Mouse (Mus musculus) kidney, postnatal 25 days (tissue): Measurements from ENCODE around the gene Cdc42se2.

Experiments
- DNase-seq, 2 experiments: peaks; one replicate each; pipeline ENCODE4 v3.0.0; 2021; ENCODE audit warnings: mixed read lengths in 2 of 2

The Cdc42se2 gene

GRCm38 (mm10) chr11:54787488-54788474 is at the start of gene Cdc42se2:
Gene Cdc42se2, minus strand, starts transcription at chr11:54787675.
- DNase-seq, result peak; percentile 97

GRCm38 (mm10) chr11:54836106-54836505 is 48.6 kb upstream of the Cdc42se2 start:
- peak; percentile 60 to 63 for DNase-seq

- no peak for DNase-seq
These were observed 47.1 kb upstream of the Cdc42se2 start for GRCm38 (mm10) chr11:54834596-54834995.

DNA sequence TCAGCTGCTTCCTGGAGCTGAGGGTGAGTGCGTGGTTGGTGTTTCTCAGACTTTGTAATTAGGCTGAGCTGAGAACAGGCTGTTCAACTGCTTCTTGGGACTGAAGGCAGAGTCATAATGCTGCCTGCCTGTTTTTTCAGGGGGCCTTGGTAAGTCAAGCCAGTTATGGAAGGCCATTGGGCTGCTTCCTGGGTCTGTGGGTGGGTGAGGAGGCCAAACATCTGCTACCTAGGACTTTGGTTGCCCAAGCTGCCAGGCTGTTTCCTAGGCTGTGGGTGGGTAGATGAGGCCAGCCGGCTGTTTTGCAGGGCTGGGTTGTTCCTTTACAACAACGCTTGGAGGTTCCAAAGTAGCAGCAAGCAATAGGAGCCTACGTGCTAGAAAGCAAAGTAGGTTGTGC is 46.4 kb upstream of the Cdc42se2 start:
- DNase-seq, result no peak

- DNase-seq, result no peak
These were observed 39.3 kb upstream of the Cdc42se2 start for GRCm38 (mm10) chr11:54826819-54827218.

DNA sequence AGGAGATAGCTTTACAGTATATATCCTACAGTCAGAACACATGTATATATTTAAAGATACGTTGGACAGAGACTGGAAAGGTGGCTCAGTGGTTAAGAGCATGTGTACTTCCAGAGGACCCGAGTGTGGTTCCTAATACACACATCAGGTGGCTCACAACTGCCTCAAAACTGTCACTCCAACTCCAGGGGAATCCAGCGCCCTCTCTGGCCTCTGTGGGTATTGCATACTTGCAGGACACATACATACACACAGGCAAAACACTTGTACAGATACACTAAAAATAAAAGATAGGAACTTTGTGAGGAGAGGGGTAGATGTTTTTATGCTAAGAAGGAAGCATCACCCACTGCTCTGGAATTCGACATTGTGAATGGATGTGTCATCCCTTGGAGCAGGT is 38.3 kb upstream of the Cdc42se2 start:
- no peak for DNase-seq

DNA sequence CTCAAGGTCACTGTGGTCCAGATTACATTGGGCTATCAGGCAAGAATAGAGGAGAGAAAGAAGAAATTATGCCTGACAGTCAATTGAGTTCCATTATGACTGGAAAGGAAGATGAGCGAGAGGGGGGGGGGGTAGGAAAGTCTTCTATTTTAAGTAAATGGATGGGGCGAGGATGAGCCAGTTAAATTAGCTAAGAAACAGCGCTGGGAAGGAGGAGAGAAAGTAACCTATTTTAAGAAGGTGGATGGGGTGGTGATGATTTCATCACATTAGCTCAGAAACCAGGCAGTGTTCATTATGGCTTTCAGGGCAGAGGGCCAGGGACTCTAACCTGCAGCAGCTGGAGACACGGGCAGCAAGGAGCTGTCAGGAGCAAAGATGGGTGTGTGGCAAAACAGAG is 36.0 kb upstream of the Cdc42se2 start:
- no peak for DNase-seq

GRCm38 (mm10) chr11:54819489-54819888 is 32.0 kb upstream of the Cdc42se2 start:
- DNase-seq, result no peak

- DNase-seq, result no peak
These were observed 30.0 kb upstream of the Cdc42se2 start for GRCm38 (mm10) chr11:54817449-54817848.

DNA sequence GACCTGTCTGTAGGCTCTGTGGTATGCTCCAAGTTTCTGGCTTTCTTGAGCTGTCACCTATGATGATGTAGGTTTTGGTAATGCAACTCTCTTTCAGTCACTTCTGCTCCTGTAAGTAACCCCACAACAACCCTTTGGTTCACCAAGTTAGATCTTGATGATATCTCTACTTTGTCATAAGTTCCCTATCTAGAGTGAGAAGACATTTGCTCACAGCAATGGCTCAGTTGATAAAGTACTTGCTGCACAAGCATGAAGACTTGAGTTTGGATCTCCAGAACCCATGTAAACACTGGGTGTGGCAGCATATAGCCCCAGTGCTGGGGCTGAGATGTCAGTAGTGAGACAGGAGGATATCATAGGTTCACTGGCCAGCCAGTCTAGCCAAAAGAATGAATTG is 28.2 kb upstream of the Cdc42se2 start:
- DNase-seq, result no peak

GRCm38 (mm10) chr11:54812812-54813516 is 25.5 kb upstream of the Cdc42se2 start:
- DNase-seq, result no peak

- no peak for DNase-seq
These were observed 24.8 kb upstream of the Cdc42se2 start for GRCm38 (mm10) chr11:54812314-54812713.

DNA sequence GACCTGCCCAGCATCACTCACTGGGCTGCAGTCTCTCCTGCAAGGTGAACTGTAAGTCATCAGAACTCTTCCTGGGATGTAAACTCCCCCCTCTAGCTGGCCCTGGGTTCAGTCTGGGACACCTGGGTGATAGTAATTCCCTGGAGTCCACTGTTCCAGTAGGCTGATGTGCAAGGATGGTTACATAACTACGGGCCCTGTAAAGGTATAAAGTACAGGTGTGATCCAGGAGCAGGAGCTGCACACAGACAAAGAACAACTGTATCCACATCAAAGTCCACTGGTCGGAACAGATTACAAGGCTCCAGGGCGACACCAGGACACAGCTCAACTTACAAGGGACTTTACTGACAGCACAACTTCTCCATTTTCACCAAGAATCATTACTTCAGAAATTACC is 23.6 kb upstream of the Cdc42se2 start:
- no peak for DNase-seq

GRCm38 (mm10) chr11:54809582-54809981 is 22.1 kb upstream of the Cdc42se2 start:
- DNase-seq, result no peak

DNA sequence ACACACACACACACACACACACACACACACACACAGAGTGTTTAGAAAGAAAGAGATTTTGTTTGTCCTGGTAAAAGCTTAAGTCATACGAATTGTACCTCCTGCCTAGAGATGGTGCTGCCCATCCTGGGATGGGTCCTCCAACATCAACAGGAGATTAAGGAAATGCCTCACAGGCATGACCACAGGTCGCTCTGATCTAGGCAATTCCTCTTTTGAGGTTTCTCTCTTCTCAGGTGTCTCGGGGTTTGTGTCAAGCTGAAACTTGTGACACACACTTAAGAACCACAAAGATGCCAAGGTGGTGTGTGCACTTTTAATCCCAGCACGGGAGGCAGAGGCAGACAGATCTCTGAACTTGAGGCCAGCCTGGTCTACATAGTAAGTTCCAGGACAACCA is 20.7 kb upstream of the Cdc42se2 start:
- no peak for DNase-seq

DNA sequence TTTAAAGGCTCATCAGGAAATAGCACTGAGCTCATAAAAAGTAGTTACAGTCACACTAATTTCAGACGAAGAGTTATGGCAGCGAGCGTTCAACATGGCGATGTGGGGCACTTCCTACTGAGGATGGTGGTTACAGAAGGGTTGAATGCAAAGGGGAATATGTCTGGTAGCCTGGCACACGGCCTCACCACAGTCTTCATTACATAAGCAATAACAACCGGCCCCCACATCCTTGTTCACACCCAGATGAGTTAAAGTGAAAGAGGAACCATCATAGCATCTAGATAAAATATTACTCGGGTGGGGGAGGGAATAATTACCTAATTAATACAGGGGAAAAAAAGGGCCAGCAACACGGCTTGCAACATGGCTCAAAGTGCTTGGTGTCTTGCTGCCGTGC is 20.2 kb upstream of the Cdc42se2 start:
- peak in 1 of 2 experiments; percentile 37 for DNase-seq

- DNase-seq, result no peak
These were observed 19.4 kb upstream of the Cdc42se2 start for GRCm38 (mm10) chr11:54806891-54807290.

- DNase-seq, result peak; percentile 79 to 85
These were observed 17.7 kb upstream of the Cdc42se2 start for GRCm38 (mm10) chr11:54805196-54805595.

- no peak for DNase-seq
These were observed 15.1 kb upstream of the Cdc42se2 start for GRCm38 (mm10) chr11:54802621-54803020.

- peak; percentile 57 to 79 for DNase-seq
These were observed 14.5 kb upstream of the Cdc42se2 start for GRCm38 (mm10) chr11:54801791-54802558.

GRCm38 (mm10) chr11:54796551-54796950 is 9.1 kb upstream of the Cdc42se2 start:
- DNase-seq, result peak in 1 of 2 experiments; percentile 34

- DNase-seq, result no peak
These were observed 7.2 kb upstream of the Cdc42se2 start for GRCm38 (mm10) chr11:54794678-54795077.

- DNase-seq, result no peak
These were observed 5.7 kb upstream of the Cdc42se2 start for GRCm38 (mm10) chr11:54793173-54793572.
